Mouse (Mus musculus) cerebellum, adult 9-11 months (tissue): ENCODE measurements around the gene Stk10.

ENCODE experiments used
- DNase-seq: peaks from one replicate; pipeline ENCODE4 v3.0.0; 2022

Gene Stk10

DNA sequence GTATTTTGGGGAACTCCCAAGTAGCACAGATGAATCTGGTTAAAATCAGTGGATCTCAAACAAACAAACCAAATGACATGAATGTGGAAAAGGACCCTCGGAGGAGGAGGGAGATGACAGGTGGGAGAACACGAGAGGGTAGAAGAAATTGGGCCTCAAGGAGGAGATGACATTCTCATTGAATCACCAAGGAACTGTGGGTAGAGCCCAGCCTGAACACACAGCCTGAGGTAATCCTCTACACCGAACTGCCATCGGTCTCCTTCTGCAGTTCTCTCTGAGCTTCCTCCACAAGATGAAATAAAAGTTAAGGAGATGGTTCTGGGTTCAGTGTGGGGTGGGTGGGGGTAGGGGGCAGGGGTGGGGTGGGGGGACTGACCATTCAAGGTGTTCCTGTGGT is 6.1 kb upstream of the Stk10 start:
- no peak for DNase-seq

DNA sequence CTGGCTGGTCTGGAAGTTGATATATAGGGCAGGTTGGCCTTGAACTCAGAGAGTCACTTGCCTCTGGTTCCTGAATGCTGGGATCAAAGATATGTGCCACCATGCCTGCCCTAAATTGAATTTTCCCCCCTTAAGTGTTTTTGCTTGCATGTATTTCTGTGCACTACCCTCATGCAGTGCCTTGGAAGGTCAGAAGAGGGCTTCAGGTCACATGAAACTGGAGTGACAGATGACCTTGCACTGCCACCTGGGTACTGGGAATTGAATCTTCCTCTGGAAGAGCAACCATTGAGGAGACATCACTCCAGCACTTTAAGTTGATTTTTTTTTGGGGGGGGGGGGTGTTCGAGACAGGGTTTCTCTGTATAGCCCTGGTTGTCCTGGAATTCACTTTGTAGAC is 3.0 kb upstream of the Stk10 start:
- DNase-seq = no peak

DNA sequence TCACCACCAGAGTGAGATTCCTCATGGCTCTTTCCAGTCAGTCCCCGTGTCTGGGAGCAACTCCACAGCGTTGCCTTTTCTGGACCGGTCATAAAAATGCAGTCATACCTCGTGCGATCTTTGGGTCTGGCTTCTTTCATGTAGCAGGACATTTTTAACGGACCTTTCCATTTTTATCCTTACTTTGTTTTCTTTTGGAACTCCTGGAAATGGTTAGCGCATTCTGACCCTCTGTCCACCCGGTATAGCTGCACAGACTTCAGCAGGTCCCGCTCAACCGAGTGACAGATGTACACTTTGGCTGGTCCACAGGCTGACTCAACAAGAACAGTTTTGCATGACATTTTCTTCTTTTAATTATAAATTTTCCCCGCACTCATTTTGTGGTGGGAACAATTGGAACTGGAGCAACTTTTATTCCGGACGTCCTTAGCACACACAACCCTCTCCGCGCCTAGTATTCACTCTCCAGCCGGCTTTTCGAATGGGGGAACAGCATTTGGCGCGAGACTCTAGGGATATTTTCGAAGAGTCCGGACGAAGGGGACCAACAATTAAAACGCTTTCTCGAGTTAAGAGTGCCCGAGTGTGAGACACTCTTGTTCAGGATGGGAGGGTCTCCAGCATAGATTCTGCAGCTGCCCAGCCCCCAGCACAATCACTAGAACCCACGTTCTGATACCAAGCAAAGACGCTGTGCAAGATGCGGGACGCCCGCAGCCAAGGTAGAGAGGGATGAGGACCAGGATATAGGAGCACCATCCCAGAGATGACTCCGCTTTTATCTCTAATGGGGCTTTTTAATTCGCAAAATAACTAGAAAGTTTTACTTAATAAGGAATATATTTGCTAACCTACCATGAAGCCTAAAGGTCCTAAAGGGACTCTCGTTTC is 987 bp upstream of the Stk10 start, which contains the start of gene Efcab9:
Efcab9 (minus strand) TSS at position 211 of the 894 bp plus-strand sequence.
- DNase-seq = peak; percentile 42

DNA sequence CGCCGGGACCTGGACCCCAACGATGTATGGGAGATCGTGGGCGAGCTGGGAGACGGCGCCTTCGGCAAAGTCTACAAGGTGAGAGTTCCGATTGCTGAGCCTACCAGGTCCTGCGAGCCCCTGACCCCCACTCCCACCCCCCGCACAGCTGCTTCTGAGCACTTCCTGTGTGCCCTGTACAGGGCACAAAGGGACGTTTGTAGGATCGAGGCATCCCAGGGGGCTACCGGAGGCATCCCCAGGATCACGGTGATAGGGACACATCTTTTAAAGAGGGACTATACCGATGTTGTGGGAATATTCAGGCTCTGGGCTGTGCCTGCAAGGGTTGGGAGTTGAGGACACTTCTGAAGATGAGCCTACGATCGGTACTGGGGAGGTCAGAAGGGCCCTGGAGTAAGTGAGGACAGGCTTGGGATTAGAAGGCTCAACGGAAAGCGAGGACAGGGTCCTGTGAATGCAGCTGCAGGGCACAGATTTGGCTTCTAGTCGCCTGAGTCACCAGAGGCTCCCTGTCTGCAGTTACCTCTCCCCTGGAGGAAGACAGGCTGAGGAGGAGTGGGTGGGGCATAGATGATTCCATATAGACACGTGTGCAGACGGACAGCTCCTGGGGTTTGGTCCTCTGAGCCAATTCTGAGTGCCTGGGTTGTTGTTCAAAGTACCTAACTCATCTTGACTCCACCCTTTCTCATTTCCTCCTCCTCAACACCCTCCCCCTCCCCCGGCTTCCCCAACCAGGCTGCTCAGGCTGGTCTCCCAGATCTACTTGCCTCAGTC is 567 bp downstream of the Stk10 start:
- peak; percentile 80 for DNase-seq

DNA sequence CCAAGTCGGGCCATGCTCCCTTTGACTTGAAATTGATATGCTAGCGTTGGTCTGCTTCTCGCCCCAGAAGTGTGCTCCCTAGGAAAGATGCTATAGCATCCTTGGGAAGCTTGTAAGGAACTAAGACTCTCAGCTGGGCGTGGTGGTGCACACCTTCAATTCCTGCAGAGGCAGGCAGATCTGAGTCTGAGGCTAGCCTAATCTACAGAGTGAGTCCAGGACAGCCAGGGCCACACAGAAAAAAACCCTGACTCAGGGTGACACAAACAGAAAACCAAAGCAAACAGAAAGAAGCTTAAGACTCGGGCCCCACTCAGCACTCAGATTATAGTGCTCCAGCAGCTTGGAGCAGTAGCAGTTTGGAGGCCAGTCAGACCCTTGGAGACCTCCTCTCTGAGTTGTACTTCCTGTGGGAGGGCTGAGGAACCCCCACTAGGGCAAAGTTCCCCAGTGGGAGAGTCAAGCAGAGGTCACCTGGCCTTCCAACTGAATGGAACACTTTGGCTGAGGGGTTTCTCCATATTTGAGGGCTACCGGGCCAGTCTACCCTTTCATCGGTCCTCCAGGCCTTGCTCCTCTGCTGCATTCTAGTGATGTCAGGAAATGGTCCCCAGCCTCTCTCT is 1.5 kb downstream of the Stk10 start:
- DNase-seq = peak; percentile 50

DNA sequence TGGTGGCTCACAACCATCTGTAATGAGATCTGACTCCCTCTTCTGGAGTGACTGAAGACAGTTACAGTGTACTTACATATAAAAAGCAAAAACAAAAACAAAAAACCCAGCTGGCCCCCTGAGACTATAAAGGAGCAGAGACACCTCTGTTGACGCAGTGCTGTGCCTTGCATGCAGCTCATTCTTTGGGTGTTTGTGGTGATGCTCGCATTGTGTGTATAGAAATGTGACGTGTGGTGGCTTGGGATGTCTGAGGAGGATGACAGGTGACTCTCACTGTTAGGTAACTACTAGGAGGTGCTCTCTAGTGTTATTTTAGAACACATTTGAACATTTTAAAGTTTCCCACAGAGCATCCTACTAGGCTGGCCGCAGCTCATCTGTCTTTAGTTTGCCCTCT is 2.5 kb downstream of the Stk10 start:
- peak; percentile 24 for DNase-seq

DNA sequence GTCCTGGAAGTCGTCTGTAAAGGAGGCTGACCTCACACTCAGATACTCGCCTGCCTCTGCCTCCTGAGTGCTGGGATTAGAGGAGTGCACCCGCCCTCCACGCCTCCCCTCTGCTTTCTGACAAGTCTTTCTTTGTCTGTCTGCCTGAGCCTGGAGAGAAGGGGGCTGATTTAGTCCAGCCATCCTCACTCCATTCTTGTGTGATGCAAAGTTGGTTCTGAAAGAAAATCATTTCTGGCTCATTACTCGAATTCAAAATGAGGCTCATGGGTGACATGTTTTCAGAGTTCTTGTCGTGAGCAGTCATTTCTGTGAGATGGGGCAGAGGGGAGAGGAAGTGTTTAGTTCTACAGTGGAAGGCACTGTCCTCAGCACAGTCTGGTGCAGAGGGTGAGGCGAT is 3.8 kb downstream of the Stk10 start:
- no peak for DNase-seq

DNA sequence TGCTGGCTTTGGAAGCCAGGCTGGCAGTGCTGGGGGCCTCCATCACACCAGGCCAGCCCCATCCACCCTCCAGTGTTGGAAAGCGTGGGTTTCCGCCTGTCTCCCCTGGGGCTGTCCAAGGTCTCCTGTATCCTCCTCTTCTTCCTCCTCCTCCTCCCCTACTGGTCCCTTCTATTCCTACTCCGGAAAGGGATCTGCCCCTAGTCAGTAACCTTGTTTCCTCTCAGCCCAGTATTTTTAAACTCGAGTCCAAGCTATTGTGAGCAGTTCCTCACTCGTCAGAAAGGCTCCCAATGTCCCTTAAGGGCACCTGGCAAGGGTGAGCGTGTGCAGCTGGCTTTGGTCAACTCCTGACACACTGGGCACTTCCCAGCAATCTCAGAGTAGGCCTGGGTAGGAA is 5.3 kb downstream of the Stk10 start:
- DNase-seq = no peak

DNA sequence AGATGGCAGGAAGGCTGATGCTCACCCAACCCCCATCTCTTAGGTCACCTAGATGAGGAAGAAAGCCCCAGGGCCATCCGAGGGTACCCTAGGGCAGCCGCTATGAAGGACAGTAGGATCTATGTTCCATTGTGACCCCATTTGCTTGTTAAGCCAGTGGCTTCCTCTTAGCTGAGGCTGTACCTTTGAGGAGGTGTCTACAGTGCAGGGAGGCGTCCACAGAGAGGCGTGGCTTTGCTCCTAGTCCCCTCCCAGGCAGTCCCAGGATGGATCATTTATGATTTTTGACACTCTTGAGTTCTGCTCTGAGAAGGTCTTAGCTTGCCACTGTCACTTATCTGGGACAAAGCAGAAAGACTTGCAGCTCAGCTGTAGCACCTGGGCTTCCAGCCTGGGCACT is 5.7 kb downstream of the Stk10 start:
- peak; percentile 40 for DNase-seq

DNA sequence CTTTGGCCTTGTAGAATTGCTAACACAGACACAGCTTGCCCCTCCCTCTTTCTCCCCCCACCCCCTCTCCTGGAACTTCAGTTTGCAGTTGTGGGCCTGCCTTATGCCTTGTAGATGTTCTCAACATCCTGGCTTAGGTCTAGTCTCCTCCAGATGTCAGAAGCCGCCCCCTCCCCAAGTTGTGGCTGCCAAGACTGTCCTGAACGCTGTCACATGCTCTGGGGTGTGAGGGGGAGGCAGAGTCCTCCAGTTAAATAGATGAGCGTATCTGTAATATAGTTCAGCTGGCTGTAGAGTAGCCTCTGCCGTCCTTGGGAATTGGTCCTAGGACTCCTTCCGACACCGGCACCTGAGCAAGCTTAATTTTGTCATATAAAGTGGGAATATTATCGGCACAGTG is 6.6 kb downstream of the Stk10 start:
- DNase-seq = no peak

DNA sequence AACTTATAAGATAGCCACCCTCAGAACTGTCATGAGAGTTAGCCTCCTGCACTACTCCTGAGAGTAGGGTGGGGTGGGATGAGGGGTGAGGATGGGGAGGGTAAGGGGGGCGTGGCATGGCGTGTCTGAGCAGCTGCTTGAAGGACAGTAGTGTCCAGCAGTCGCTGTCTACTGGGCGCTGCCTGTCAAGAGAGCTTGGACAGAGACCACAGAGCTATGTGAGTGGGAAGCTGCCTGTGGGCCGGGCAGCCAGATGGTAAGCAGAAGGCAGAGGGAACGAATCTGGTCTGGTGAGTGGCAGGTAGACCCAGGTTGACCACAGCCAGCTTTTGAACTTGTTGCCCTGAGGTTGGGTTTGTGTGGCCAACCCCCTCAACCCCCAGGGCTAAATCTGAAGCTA is 7.4 kb downstream of the Stk10 start:
- peak; percentile 25 for DNase-seq

DNA sequence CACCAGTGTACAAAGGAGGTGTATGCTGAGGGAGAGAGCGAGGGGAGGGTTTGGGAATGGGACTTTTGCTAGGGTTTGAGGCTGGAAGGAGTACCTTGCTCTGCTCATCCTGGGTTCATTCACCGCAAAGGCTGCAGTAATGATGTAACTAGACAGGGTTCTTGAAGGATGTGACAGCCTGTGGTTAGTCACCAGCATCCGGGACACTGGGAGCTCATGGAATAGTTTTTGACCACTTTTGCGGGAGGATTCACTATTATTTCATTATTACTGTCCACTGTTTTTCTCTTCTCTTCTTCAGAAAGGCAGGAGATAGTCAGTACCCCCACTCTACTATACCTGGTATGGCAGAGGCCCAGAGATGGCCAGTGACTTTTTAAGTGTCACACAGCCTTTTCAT is 9.1 kb downstream of the Stk10 start:
- DNase-seq = no peak

DNA sequence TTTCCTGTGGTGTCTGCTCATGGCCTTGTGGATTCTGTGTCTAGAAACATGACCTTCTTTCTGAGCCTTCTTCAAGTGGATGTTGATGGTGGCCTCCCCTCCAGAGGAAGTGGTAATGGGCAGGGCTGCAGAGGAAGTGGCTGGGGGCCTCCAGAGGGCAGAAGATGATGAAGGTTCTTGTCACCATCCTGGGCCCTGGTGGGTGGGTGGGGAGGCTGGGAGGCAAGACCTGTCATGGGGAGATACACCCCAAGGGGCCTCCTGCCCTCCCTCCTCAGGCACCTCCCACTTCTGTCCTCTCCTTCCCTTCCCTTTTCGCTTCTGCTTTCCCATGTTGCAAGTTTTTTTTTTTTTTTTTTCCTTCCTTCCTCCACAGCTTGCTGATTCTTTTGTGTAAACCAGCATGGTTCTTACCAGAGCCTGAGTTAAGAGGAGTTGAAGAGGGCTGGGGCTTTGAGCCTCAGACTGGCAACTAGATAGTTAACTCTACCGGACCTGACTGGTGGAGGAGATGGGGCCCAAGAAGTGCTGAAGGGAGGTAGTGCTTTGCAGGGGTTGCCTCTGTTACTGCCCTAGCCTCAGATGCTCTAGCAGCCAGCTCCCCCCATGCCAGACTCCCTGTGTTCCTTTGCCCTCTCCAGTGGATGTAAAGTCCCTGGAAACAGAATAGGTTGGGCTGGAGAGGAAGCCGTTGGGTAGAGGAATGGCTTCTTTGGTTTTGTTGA is 9.7 kb downstream of the Stk10 start:
- DNase-seq = peak; percentile 20

DNA sequence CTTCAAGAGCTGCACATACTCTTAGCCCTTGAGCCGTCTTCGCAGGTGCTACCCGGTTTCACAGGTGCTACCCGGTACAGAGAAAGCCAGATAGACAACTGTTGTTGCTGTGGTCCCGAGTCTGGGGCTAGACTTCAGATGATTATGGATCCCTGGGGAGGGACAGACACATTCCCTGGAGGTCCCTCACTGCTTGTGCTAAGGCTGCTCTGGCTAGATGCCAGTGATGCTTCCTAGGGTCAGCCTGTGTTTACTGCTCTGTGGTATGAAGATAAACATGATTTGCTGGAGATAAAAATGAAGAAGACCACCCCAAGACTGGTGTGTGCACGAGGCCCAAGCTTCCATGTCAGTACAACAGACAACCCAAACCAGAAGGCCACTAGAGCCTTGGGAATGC is 10.9 kb downstream of the Stk10 start:
- peak; percentile 42 for DNase-seq

DNA sequence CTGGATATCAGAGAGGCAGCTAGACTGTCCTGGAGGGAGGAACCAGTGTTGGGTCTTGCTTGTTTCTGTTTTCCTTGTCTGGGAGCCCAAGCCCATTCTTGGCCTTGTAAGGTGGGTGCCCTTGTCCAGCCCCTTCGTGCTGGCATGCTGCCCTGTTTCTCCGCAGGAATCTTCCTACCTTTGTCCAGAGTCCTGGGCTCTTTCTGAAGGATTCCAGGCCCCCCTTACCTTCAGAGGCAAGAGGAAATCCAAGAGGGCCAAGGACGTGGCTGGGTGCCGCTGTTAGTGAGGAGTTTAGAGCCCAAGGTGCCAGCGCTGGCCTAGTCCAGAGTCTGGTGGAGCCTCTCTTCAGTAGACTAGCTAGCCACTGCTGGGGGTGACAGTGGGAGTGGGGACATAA is 11.4 kb downstream of the Stk10 start:
- peak; percentile 55 for DNase-seq

DNA sequence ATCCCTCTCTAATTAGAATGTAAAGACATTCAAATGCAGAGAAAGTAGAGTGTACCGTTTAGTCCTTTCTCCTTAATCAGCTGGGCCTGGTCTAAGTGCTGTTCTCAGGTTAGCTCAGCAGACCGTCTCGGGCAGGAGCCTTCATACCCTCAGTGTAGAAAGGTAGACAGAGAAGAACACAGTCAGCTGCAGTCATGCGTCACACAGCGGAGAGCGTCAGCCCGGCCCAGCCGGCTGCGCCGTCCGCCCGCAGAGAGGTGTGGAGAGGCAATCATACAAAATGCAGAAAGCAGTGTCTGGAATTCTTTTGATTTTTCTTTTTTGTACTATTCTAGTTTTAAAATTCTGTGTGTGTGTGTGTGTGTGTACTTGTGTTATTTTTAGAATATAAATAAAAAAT is 12.5 kb downstream of the Stk10 start:
- no peak for DNase-seq

DNA sequence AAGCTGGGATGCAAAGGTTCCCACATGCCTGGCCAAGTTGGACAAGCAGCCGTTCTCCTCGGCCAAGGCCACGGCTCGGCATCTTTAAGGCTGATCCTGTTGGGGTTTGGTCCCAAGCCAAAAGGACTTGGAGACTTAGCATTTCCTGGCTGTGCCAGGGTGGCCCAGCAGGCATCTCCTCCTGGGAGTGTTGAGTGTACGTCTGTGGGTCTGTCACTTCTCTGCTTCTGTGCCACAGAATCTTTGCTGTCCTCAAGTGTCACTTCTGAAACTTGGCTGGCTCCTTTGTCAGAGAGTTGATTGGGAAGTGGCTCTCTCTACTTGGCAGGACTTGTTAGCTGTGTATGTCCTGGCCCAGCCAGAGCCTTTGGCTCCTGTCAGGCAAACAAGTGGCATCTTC is 13.4 kb downstream of the Stk10 start:
- peak; percentile 90 for DNase-seq

DNA sequence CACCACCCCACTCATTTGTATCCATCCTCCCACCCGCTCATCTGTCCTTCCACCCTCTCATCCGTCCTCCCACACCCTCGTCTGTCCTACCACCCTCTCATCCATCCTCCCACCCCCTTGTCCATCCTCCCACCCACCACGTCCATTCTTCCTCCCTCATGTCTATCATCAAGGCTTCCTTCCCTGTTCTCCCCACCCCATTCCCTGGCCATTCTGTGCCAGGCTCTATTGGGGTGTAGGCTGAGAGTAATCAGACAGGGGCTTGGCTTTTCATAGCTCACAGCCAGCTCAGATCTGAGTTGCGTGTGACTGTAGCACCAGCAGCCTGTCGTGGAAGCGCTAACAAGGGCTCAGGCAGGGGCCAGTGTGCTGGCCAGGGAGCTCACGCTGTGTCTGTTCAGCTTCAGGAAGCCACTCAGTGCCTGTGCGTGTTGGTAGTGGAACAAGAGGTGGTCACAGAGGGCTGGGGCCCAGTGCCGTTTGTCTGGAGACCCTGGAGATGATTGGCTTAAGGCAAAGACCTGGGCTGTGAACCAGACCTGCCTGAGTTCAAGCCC is 14.4 kb downstream of the Stk10 start:
- DNase-seq = no peak

DNA sequence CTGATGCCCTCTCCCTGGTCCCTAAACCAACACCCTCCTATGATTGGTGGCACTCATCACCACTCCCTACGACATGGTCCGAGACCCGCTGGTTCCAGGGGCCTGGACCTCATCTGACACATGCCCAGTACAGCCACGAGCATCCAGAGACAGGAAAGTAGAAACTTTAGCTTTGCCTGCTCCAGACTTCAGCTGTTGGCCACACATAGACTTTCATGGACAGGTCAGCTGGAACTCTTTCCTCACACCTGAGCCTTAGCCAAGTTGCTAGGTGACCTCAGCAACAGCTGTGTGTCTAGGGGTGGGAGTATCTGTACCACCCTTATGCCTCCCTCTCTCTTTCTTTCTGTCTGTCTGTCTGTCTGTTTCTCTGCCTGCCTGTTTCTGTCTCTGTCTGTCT is 15.1 kb downstream of the Stk10 start:
- DNase-seq = no peak

DNA sequence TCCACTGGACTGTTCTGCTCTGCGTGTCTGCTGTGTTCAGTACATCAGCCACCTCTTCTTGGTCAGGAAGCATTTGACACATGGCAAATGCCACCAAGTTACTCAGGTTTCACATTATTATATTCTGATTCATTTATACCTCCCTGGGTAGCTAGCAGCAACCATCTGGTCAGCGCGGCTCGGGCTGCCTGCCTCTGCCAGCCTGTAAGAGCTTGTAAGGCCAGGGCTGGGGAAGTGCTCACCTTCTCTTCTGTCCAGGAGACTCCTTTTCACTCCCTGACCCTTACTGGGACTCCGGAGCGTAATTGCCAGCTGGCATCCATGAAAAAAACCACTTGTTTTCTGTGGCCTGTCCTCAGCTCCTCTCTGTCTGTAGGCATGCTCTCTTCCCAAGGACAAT is 16.1 kb downstream of the Stk10 start:
- peak; percentile 87 for DNase-seq

DNA sequence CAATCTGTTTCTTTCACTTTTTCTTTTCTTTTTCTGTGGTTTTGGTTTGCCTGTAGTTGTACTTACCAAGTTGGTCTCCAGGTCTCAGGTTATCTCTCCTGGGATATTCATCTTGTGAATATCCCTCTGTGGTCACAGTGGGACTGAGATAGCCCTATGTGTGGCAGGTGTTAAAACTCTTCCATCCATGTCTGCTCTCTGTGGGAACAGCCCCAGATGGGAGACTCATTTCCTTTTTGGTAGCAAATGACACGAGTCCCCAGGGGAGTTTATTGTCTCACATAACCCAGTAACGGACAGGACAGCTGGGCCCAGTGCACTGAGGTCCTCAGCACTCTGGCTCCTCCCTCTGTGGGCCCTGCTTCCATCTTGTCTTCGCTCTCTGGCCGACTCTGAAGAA is 17.0 kb downstream of the Stk10 start:
- DNase-seq = no peak

DNA sequence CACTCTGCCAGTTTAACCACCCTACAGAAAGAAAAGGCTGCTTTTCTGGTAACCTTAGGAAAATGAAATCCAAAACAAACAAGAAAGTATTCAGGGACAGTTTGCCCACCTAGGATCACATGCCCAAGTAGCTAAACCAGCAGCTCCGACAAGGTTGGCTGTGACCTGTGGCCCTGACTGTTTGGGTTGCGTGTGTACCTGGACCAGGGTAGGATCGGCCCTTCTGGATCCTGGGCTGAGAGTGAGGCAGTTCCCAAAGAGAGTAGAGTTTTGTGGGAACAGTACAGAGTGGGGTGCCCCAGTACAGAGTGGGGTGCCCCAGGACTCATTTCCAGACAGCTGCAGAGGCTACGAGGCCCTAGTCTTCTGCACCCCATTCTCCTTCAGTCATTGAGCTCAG is 18.0 kb downstream of the Stk10 start:
- no peak for DNase-seq
